Mouse (Mus musculus) urinary bladder, postnatal 4 days (tissue): ENCODE measurements at regions not wholly inside any gene's neighbourhood (a gene's known extent, or its start where the extent isn't known, plus 50 kb on each side); places are given as distances from the start of the nearest gene placed in this dataset.

Source experiments
- DNase-seq, 2 experiments: peaks; one replicate each; pipeline ENCODE4 v3.0.0; 2021 to 2022; ENCODE audit warnings: low spot score in 2 of 2

DNA sequence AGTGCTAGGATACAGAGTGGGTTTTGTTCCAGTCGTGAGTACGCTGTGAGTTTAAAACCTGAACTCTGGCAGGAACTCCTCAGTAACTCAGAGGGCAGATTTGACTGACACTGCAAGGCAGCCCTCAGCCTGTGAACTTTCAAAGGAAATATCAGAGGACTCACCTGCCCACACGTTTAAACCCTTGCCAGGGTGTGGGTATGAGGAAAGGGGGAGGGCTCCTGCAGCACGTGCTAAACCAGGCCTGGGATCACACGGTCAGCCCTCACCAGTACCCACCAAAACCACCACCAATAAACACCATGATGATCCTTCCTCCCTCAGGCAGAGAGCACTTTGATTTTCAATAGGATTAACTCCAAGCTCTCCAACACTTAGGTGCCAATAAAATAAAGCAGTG lies 192.8 kb upstream of the Runx1 start:
- DNase-seq = no peak

DNA sequence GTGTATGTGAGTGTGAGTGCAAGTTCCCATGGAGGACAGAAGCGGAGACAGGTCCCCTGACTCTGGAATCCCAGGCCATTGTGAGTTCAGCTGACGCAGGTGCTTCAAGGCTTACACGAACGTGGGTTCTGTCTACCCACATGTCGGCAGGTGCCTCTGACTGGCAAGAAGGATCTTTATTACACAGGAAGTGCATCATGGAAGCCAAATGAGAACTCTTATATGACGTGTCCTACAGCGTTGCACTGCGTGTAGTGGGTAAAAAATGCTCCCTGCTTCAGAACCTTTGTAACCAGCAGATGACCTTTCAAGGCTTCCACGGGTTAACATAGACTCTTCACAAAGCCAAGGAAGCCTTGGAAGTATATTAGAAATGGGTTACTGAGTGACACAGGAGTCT lies 191.1 kb upstream of the Runx1 start:
- no peak for DNase-seq

DNA sequence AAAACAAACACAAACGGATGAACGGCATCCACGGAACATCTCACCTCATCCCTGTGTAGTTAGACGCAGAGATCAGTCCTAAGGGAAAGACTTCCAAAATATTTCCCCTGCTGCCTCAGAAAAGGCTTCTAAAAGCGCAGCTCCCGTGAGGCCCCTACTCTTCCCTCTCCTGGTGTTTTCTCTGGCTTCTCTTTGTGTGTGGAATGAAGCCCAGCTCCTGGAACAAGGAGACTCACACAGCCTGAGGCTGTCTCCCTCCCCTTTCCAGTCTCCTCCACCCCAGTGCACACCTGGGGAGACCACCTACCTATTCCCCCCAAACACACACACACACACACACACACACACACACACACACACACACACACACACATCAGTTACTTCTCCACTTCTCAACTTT lies 189.7 kb upstream of the Runx1 start:
- no peak for DNase-seq

DNA sequence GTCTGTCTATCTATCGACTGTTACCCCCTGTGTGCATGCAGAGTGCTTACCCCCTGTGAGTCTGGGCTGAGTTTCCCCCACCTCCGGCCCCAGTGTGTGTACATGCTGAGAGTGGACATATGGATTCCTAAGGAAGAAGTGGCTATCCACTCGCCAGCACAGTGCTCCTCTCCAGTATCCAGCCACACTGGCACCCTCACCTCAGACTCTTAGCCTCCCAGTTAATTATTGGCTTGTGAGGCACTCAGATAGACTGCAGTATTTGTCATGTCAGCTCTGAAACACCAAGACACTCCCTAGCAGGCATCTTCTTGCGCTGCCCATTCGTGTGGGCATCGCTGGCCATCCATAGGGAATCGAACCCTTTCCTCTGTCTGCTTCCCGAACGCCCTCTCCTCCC lies 189.0 kb upstream of the Runx1 start:
- no peak for DNase-seq

DNA sequence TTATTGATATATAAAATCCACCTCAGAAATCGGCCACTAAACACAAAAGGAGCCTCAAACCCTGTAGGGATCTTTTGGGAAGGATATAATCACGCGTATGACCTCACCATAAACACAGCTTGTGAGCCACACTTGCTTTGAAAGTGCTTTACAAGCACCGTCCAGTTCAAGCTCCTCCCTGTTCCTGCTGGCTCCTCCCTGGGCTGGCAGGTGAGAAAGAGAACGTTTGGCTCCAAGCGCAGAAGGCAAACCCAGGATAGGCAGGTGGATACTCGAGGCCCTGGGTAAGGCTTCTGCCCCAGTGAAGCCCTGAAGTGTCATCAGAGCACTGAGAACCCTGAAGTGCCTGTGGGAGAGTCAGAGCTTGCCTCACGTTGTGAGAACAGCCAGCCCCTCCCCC lies 187.9 kb upstream of the Runx1 start:
- DNase-seq = no peak

DNA sequence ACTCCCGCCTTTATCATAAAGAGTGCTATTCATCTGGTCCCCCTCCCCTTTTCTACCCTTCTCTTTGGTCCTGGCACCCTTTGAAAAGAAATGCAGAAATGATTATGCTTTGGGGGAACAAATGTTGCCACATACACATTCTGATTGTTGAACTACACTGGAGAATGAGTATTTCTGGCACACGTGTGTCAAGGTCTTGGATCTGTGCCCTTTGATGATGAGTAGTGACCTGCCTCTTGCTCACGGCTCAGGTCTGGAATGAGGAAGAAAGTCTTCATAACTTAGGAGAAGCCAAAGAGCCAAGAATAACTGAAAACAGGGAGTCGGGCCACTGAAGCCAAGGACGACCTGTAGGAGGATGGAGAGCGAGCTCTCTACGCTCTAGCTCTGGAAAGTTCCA lies 187.3 kb upstream of the Runx1 start:
- no peak for DNase-seq

GRCm38 (mm10) chr16:93011474-93011873 lies 185.5 kb upstream of the Runx1 start:
- no peak for DNase-seq

- DNase-seq = no peak
Measured at GRCm38 (mm10) chr16:93006321-93006984, 180.5 kb upstream of the Runx1 start.

DNA sequence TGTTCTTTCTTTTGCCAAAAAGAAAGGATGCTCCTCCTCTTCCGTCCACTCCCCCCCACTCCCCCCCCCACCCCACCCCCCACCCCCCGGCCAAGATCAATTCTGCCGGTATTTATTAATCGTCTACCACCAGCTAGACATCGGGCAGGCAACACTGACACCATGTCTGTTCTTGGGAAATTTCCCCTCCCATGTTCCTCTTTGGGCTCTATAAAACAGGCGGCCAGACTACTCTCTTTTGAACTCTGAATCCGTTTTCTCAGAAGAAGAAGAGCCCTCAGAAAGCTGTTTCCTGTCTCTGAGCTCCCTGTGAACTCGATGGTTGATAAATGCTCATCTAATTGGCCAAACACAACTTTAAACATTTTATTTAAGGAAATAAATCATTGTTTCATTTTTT lies 179.5 kb upstream of the Runx1 start:
- no peak for DNase-seq

DNA sequence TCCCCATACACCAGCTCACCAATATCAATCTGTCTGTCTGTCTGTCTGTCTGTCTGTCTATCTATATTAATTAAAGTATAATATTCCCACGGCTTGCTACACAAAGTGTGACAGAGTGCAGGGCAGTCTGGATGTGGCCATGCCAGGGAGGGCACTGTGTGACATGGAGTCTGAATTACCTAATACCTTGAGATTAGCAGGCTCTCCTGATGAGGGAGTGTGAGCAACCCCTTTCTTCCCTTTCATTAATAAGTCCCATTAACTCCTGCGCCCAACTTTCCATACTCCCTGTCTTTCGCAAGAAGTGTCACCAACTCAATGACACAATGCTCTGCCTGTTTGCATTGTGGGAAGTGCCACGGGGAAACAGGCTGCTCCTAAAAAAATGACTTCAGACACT lies 177.9 kb upstream of the Runx1 start:
- no peak for DNase-seq

DNA sequence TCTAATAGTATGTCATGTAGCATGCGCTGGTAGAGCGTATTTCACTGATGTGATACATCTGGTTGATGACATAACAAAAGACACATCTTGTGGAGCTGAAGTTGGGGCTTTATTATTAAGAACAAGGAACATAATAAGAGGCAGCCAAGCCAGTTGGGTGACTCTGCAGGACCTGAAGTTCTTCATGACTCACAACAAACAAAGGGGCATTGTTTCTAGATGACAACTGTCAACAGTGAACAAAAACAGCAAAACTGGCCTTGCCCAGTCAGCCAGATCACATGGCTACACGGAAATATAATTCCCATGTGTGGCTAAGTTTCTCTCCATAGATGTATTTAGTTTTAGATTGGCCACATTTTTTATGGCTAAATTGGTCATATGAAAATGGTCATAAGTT lies 172.7 kb upstream of the Runx1 start:
- no peak for DNase-seq

GRCm38 (mm10) chr16:92997636-92998035 lies 171.7 kb upstream of the Runx1 start:
- DNase-seq = no peak

- DNase-seq = no peak
Measured at GRCm38 (mm10) chr16:92995993-92996350, 170.0 kb upstream of the Runx1 start.

DNA sequence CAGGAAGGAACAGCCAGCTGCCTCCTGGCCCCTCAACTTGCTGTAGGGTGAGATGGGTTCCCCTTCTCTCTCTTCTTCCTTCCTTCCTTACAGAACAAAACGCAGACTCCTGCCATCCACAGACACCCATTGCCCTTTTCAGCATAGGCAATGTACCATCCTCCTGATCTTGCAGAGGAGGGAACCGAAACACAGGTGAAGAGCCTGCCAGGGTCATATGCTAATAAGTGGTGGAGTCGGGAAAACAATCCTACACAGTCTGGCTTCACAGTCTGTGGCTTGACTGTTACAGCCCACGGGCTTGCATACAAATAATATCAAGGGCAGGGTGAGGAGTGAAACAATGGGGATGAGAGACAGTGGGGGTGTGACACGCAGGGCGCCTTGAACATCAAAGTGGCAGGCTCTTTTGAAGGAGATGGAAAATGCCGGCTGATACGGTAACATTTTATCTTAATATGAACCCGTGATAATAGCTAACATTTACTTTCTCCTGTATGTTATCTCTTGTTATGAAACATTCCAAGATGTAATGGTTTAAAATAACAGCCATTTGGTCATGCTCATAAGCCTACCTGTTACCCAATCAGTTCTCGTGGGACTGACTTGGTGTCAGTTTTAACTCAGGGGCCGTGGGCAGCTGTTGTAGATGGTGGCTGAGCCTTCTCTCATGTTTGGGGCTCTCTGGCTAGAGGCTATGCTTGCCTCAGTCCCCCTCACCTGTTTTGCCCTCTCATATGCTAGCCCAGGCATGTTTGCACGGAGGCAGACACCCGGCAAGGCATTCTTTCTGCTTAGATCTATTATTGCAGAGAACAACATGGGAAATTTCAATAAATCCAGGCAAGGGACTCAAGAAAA lies 169.4 kb upstream of the Runx1 start:
- DNase-seq = no peak

- no peak for DNase-seq
Measured at GRCm38 (mm10) chr16:92992876-92993275, 166.9 kb upstream of the Runx1 start.

GRCm38 (mm10) chr16:92991405-92991804 lies 165.5 kb upstream of the Runx1 start:
- no peak for DNase-seq

DNA sequence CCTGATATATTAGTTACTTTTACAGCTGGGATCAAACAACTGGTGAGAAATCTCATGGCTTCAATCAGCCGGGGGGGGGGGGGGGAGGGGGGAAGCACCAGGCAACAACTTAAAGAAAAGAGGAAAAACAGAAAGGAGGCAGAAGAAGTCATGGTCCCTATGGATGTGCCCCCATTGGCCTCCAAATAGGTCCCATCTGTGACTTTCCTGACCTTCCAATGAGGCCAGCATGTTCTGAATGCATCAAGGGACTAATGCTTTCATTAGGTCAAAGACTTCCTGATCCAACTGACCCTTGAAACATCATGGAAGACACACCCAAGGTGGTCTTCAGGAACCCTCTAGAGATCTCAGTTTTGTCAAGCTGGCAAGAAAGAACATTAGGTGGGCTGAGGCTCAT lies 162.5 kb upstream of the Runx1 start:
- no peak for DNase-seq

GRCm38 (mm10) chr16:92988000-92988399 lies 162.1 kb upstream of the Runx1 start:
- no peak for DNase-seq

- DNase-seq = no peak
Measured at GRCm38 (mm10) chr16:92985768-92986167, 159.8 kb upstream of the Runx1 start.

DNA sequence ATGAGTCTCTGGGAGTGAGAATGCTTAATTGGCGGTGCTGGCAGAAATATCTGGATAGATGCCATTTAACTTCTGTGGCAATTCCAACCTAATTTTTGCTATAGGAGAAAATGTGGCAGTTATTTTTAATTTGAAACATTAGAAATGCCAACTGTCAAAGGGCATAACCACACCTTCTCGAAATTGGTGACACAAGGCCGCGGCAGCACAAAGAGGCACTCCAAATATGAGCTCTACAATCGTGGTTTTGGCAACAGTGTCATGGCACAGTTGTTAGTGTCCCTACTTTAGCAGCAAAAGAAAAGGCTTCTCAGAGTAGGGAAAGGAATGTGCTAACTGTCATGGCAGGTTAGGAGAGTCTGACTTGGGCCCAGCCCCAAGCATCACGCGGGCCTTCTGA lies 157.0 kb upstream of the Runx1 start:
- no peak for DNase-seq

- no peak for DNase-seq
Measured at GRCm38 (mm10) chr16:92979620-92980330, 153.8 kb upstream of the Runx1 start.

- DNase-seq = no peak
Measured at GRCm38 (mm10) chr16:92976097-92976496, 150.1 kb upstream of the Runx1 start.

GRCm38 (mm10) chr16:92975090-92975489 lies 149.1 kb upstream of the Runx1 start:
- no peak for DNase-seq
